Mouse (Mus musculus): ENCODE data around the gene Axin2. TPM values are rescaled to one million over a fixed set of nuclear protein-coding genes. Genes with fewer than 3 reads are reported as not detected.

The Axin2 gene
- polyA plus RNA-seq, 1 experiment from 2014 or later, result 20.3 TPM

GRCm38 (mm10) chr11:108936016-108936792 is 16.1 kb downstream of the Axin2 start:
- no peak overlapping the region for H3K9ac ChIP-seq
- 31% methylated on average over 18 of the region's 18 CpGs for WGBS
- ATAC-seq (ENCODE audit: insufficient number of reproducible peaks, low FRiP score, low TSS enrichment, low read depth), result no peak
- no peaks in the 10 kb centered on the region for H3K9me3 ChIP-seq
- H3K4me2 ChIP-seq, result 0 out of 2 replicates have a peak overlapping the region, but pooled peaks have one; percentile 17
- H3K4me1 ChIP-seq, result peaks cover 64% of the 10 kb centered on the region
- H3K4me3 ChIP-seq, result no peak overlapping the region
- H3K36me3 ChIP-seq, result peaks cover 66% of the 10 kb centered on the region
- no peaks in the 10 kb centered on the region for H3K27me3 ChIP-seq
- peak overlapping the region; percentile 75 for H3K27ac ChIP-seq

- Histone ChIP-seq H3K9me3 (no peaks in the 10 kb centered on the region), H3K4me2 (no peak overlapping the region), H3K4me3 (no peak overlapping the region), H3K9ac (no peak overlapping the region), H3K27me3 (no peaks in the 10 kb centered on the region), H3K4me1 (peaks cover 54% of the 10 kb centered on the region), H3K36me3 (peaks cover 78% of the 10 kb centered on the region), H3K27ac (peak overlapping the region; percentile 47; the same call in 1 of the 2 replicates)
- 50% methylated on average over 19 of the region's 19 CpGs for WGBS
- no peak for ATAC-seq (ENCODE audit: insufficient number of reproducible peaks, low FRiP score, low TSS enrichment, low read depth)
Measured at GRCm38 (mm10) chr11:108940655-108941412, 20.7 kb downstream of the Axin2 start.

DNA sequence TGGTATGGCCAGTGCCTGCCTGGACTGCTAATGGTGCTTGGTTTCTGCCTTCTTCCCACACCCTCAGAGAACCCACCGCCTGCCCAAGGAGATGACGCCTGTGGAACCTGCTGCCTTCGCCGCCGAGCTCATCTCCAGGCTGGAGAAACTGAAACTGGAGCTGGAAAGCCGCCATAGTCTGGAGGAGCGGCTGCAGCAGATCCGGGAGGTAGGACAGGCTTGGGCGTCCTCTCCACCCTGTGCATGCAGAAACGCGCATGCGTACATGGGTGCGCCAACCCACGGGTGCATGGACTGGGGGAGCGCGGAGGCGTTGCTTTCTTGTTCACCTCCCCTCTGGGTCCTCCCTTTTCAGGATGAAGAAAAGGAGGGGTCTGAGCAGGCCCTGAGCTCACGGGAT is 21.7 kb downstream of the Axin2 start:
- 87% methylated on average over 18 of the region's 18 CpGs for whole genome bisulfite sequencing
- no peaks in the 10 kb centered on the region for H3K27me3 ChIP-seq
- H3K4me2 ChIP-seq, result no peak overlapping the region
- H3K4me1 ChIP-seq, result peaks cover 53% of the 10 kb centered on the region
- no peak for ATAC-seq (ENCODE audit: insufficient number of reproducible peaks, low FRiP score, low TSS enrichment, low read depth)
- peak overlapping the region; percentile 43; the same call in 1 of the 2 replicates for H3K27ac ChIP-seq
- no peak overlapping the region for H3K9ac ChIP-seq
- peaks cover 85% of the 10 kb centered on the region for H3K36me3 ChIP-seq
- H3K9me3 ChIP-seq, result no peaks in the 10 kb centered on the region
- no peak overlapping the region for H3K4me3 ChIP-seq

DNA sequence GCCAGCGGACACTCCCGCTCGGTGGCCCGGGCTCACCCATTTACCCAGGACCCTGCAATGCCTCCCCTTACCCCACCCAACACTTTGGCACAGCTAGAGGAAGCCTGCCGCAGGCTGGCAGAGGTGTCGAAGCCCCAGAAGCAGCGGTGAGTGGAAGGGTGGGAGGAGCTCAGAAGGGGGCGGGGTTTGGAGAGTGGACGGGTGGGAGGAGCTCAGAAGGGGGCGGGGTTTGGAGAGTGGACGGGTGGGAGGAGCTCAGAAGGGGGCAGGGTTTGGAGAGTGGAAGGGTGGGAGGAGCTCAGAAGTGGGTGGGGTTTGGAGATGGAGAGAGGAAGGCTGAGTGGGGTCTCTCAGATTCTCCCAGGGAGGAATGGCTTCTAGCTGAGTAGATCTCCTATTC is 23.6 kb downstream of the Axin2 start:
- no peak for ATAC-seq (ENCODE audit: insufficient number of reproducible peaks, low FRiP score, low TSS enrichment, low read depth)
- H3K4me1 ChIP-seq, result peaks cover 56% of the 10 kb centered on the region

DNA sequence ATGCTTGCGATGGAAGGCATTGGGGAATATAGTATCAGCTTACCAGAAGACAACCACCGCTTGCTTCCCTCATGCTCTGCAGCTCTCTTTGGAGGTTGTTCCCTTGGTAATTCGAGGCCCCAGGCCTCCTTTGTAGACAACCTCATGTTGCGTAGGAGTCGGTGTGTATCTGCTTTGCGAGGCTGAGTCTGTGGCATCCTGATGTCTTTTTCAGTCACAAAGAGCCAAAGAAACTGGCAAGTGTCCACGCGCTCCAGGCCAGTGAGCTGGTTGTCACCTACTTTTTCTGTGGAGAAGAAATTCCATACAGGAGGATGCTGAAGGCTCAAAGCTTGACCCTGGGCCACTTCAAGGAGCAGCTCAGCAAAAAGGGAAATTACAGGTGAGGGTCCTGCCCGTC is 25.5 kb downstream of the Axin2 start:
- H3K36me3 ChIP-seq, result peaks cover 75% of the 10 kb centered on the region
- no peak for ATAC-seq (ENCODE audit: insufficient number of reproducible peaks, low FRiP score, low TSS enrichment, low read depth)
- H3K27me3 ChIP-seq, result no peaks in the 10 kb centered on the region
- no peak overlapping the region for H3K4me2 ChIP-seq
- H3K9ac ChIP-seq, result no peak overlapping the region
- no peak overlapping the region for H3K4me3 ChIP-seq
- H3K9me3 ChIP-seq, result no peaks in the 10 kb centered on the region
- WGBS, result 83% methylated on average over 9 of the region's 9 CpGs
- H3K27ac ChIP-seq, result no peak overlapping the region
- peaks cover 49% of the 10 kb centered on the region for H3K4me1 ChIP-seq

More for the DNA sequence above, 23.6 kb downstream of the Axin2 start:
- 76% methylated on average over 11 of the region's 11 CpGs for WGBS
- Histone ChIP-seq H3K9ac (no peak overlapping the region), H3K27ac (no peak overlapping the region), H3K4me3 (no peak overlapping the region), H3K27me3 (no peaks in the 10 kb centered on the region), H3K9me3 (no peaks in the 10 kb centered on the region), H3K4me2 (no peak overlapping the region), H3K36me3 (peaks cover 77% of the 10 kb centered on the region)

DNA sequence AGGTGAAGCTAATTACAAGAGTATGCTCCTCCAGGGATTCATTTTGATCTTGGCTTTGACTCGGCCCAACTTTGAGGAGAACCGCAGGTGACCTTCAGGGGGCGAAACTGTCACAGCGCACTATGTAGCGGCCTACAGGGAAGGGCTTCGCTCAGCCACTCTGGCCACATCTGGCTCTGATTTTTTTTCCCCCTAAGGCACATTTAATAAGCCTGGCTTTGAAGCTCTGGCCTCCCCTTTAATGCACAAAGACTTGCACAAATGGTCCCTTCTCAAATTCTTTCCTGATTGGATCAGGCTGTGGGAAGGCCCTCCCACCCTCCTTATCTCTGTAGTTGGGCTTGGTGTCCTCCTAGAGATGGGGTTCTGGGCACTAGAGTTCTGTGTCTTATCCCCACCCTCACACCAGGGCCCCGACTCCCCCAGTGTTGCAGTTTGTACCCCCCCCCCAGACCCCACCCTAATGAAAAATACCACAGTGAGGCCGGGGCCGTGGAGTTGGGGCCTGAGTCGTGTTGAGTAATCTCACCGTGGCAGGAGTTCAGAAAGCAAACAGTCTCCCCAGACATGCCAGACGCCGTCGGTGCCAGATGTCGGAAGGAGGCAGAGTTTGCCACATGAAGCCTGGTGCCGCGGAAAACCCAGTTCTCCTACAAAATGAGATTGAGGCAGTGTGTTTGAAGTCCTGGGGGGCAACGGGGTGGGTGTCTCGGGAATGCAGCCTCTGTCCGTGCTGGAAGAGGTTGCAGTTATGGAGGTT is 27.5 kb downstream of the Axin2 start:
- Histone ChIP-seq H3K9ac (no peak overlapping the region), H3K4me3 (no peak overlapping the region), H3K27me3 (no peaks in the 10 kb centered on the region), H3K27ac (peak overlapping the region; percentile 83), H3K36me3 (peaks cover 73% of the 10 kb centered on the region), H3K9me3 (no peaks in the 10 kb centered on the region), H3K4me1 (peaks cover 36% of the 10 kb centered on the region), H3K4me2 (0 out of 2 replicates have a peak overlapping the region, but pooled peaks have one; percentile 10)
- peak; percentile 70 for ATAC-seq (ENCODE audit: insufficient number of reproducible peaks, low FRiP score, low TSS enrichment, low read depth)
- WGBS, result 27% methylated on average over 20 of the region's 20 CpGs

GRCm38 (mm10) chr11:108948501-108948900 is 28.4 kb downstream of the Axin2 start:
- no peak for ATAC-seq (ENCODE audit: insufficient number of reproducible peaks, low FRiP score, low TSS enrichment, low read depth)
- no peak overlapping the region for H3K4me3 ChIP-seq
- H3K9me3 ChIP-seq, result no peaks in the 10 kb centered on the region
- H3K36me3 ChIP-seq, result peaks cover 67% of the 10 kb centered on the region
- H3K9ac ChIP-seq, result no peak overlapping the region
- peak overlapping the region; percentile 83 for H3K27ac ChIP-seq
- H3K27me3 ChIP-seq, result no peaks in the 10 kb centered on the region
- H3K4me2 ChIP-seq, result no peak overlapping the region
- WGBS, result 69% methylated on average over 7 of the region's 7 CpGs
- peaks cover 31% of the 10 kb centered on the region for H3K4me1 ChIP-seq

- H3K9me3 ChIP-seq, result no peaks in the 10 kb centered on the region
- H3K36me3 ChIP-seq, result peaks cover 63% of the 10 kb centered on the region
- ATAC-seq (ENCODE audit: insufficient number of reproducible peaks, low FRiP score, low TSS enrichment, low read depth), result no peak
- H3K27me3 ChIP-seq, result no peaks in the 10 kb centered on the region
- WGBS, result 81% methylated on average over 10 of the region's 10 CpGs
- H3K9ac ChIP-seq, result no peak overlapping the region
- no peak overlapping the region for H3K4me3 ChIP-seq
- H3K4me1 ChIP-seq, result peaks cover 31% of the 10 kb centered on the region
- no peak overlapping the region for H3K4me2 ChIP-seq
- H3K27ac ChIP-seq, result 0 out of 2 replicates have a peak overlapping the region, but pooled peaks have one; percentile 83
Measured at GRCm38 (mm10) chr11:108948931-108949330, 28.8 kb downstream of the Axin2 start.

GRCm38 (mm10) chr11:108952343-108952742 is 32.2 kb downstream of the Axin2 start:
- Histone ChIP-seq H3K27me3 (no peaks in the 10 kb centered on the region), H3K27ac (no peak overlapping the region), H3K9me3 (no peaks in the 10 kb centered on the region), H3K4me3 (no peak overlapping the region), H3K36me3 (peaks cover 29% of the 10 kb centered on the region), H3K4me1 (peaks cover 16% of the 10 kb centered on the region), H3K9ac (no peak overlapping the region), H3K4me2 (no peak overlapping the region)
- WGBS, result 56% methylated on average over 5 of the region's 5 CpGs
- no peak for ATAC-seq (ENCODE audit: insufficient number of reproducible peaks, low FRiP score, low TSS enrichment, low read depth)

DNA sequence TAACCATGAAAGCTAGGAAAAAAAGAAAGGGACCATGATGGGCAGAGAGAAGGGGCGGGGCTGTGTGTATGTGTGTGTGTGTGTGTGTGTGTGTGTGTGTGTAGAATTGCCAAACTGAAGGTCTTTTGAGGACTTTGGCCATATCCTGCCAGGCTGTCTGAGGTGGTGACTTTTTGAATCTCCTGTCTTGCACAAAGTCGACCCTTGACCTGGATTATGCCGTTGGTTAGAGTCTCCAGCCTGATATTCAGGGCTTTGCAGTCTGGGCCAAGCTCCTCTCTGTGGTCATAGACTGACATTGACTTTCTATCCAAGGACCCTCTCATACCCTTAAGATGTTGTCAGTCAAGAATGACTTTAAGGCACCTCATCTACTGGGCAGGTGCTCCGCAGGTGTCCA is 35.8 kb downstream of the Axin2 start:
- H3K27me3 ChIP-seq, result no peaks in the 10 kb centered on the region
- no peak overlapping the region for H3K27ac ChIP-seq
- no peak overlapping the region for H3K4me2 ChIP-seq
- H3K4me3 ChIP-seq, result no peak overlapping the region
- H3K9me3 ChIP-seq, result no peaks in the 10 kb centered on the region
- H3K9ac ChIP-seq, result no peak overlapping the region
- 91% methylated on average over 4 of the region's 4 CpGs for WGBS
- H3K36me3 ChIP-seq, result peaks cover 9% of the 10 kb centered on the region
- ATAC-seq (ENCODE audit: insufficient number of reproducible peaks, low FRiP score, low TSS enrichment, low read depth), result no peak
- H3K4me1 ChIP-seq, result peaks cover 5% of the 10 kb centered on the region; the same call in 1 of the 2 replicates

DNA sequence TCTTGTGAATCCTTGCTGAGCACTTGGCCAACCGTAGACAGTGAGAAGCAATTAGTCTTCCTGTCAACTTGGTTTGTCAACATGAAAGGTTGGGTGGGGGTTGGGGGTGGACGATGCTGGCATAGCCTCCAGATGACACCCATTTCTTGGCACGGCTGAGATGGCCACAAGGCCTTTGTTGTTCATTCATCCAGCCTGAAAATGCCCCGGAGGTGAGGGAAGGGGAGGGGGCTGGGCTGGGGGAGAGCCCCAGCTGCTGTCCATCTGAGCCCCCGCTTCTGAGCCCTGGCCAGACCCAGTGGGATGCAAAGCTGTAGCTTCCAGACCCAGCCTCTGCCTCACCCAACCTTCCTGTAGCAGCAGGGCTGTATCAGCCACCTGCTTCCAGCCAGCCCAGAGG is 38.2 kb downstream of the Axin2 start:
- H3K4me3 ChIP-seq, result no peak overlapping the region
- H3K9ac ChIP-seq, result no peak overlapping the region
- ATAC-seq (ENCODE audit: insufficient number of reproducible peaks, low FRiP score, low TSS enrichment, low read depth), result no peak
- no peaks in the 10 kb centered on the region for H3K9me3 ChIP-seq
- 45% methylated on average over 5 of the region's 5 CpGs for WGBS
- no peaks in the 10 kb centered on the region for H3K36me3 ChIP-seq
- H3K27ac ChIP-seq, result no peak overlapping the region
- H3K27me3 ChIP-seq, result no peaks in the 10 kb centered on the region
- H3K4me1 ChIP-seq, result peaks cover 19% of the 10 kb centered on the region
- no peak overlapping the region for H3K4me2 ChIP-seq

Data from limb, embryonic 15.5 days (tissue).